Mouse (Mus musculus): ENCODE measurements at regions not wholly inside any gene's neighbourhood (a gene's known extent, or its start where the extent isn't known, plus 50 kb on each side); places are given as distances from the start of the nearest gene placed in this dataset.

- TF ChIP-seq CTCF (IDR thresholded peaks at IDR 0.05; ENCODE audit: borderline replicate concordance, insufficient read depth, low read length), result no peak
- TF ChIP-seq POLR2A (IDR thresholded peaks at IDR 0.05; ENCODE audit: low read depth, low read length), result no peak
These were observed 149.4 kb downstream of the Dyrk2 start for GRCm38 (mm10) chr10:118720630-118721029.
